Mouse (Mus musculus) spleen, adult 12 weeks (tissue): ENCODE measurements around the gene Lgals7.
"Not testable (repeated sequence)": the region's sequence is repeated elsewhere in the genome, so short reads cannot be mapped to it uniquely, and the experiment has no call there.

Source experiments
- DNase-seq: peaks from one replicate; pipeline ENCODE4 v3.0.0; 2022; ENCODE audit warnings: low spot score

The Lgals7 gene

GRCm38 (mm10) chr7:28877856-28878255 lies 14.2 kb downstream of the Lgals7 start:
- DNase-seq = no peak

DNA sequence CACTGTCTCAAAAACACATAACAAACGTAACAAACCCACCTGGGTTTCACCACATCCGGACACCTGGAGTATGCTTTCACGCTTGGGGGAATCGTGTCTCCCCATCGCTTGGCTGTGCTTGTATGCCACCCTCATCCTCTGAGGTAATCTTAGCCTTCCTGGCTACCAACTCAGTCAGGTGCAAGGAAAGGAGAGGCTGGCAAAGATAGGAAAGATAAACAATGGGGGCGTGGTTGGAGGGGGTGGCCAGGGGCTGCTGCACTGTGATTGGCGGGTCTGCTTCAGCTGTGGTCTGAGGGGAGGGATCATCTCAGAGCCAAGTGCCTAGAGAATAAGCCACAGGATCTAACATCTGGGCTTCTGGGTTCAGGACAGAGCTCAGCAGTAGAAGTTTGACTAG lies 16.0 kb downstream of the Lgals7 start:
- DNase-seq = no peak

DNA sequence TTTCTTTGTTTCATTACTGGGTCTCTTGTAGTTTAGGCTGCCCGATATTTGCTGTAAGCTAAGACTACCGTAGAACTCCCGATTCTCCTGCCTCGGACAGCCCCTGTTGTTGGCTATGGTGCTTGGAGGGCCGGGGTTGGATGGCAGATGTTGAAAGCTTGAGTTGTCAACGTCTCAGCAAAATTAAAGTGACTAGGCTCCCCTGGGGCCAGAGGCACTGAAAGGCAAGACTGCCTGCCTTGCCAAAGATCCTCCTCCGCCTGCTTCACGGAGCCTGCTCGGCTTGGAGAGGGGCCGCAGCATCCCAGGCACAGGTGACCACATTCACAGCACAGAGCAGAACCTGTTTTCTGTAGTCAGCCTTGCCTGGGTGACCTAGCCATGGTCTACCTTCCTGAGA lies 16.9 kb downstream of the Lgals7 start:
- no peak for DNase-seq

DNA sequence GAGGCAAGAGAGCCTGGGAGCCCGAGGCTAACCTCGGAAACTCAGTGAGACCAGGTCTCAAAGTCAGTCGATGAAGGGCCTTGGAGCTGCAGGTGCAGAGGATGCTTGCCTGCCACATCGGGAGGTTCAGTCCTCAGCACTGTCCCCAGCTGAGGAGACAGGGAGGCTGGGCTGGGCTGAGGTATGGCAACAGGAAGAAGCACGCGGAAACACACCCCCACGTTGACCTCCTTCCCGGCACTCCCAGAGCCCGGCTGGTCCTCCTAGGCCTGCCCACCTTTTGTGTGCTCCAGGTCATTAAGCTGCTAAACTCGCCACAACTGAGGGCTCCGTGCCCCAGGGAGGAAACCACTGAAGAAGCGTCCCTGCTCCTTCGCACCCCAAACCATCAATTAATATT lies 17.5 kb downstream of the Lgals7 start, which contains the start of gene Capn12:
TSS of gene Capn12 (plus strand) at position 224 of the 400 bp plus-strand sequence.
- no peak for DNase-seq

DNA sequence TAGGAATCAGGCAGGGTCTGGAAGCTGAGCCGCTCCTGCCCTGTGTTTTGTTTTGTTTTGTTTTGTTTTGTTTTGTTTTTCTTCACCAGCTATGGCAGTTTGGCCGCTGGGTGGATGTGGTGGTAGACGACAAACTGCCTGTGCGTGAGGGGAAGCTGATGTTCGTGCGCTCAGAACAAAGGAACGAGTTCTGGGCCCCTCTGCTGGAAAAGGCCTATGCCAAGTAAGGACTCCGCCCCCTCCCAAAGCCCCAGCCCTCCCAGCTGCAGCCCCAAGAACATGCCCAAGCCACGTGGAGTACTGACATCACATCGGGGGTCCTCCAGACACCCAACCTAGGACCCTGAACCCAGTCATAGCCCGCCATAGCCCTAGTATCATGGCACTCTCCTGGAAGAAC lies 19.4 kb downstream of the Lgals7 start:
- no peak for DNase-seq

DNA sequence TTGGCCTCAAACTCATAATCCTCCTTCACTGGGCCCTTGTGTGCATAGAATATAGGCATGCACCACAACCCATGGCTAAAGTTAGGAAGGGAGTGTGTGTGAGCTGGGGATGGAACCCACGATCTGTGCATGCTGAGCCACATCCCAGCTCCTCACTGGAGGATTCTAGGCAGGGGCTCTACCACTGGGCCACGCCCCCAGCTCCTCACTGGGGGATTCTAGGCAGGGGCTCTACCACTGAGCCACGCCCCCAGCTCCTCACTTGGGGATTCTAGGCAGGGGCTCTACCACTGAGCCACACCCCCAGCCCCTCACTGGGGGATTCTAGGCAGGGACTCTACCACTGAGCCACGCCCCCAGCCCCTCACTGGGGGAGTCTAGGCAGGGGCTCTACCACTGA lies 20.1 kb downstream of the Lgals7 start:
- DNase-seq = not testable (repeated sequence)

DNA sequence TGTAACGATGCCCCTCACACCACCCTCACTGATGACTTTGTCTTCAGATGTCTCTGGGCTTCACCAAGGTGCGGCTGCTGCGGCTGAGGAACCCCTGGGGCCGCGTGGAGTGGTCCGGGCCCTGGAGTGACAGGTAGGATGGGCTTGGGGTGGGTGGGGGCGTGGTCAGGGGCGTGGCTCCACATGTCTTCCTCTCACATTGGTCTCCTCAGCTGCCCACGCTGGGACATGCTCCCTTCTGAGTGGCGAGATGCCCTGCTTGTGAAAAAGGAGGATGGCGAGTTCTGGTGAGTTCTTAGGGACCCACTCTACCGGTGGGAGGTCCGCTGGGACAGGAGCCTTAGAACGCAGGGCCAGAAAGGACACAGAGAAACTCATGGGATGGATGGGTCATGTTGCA lies 22.8 kb downstream of the Lgals7 start:
- no peak for DNase-seq

GRCm38 (mm10) chr7:28888701-28889161 lies 25.1 kb downstream of the Lgals7 start:
- no peak for DNase-seq

- DNase-seq = no peak
Measured at GRCm38 (mm10) chr7:28892601-28893000, 28.9 kb downstream of the Lgals7 start.

- DNase-seq = no peak
Measured at GRCm38 (mm10) chr7:28893643-28894265, 30.1 kb downstream of the Lgals7 start.

GRCm38 (mm10) chr7:28894942-28895341 lies 31.3 kb downstream of the Lgals7 start:
- DNase-seq = no peak

GRCm38 (mm10) chr7:28897661-28898060 lies 34.0 kb downstream of the Lgals7 start:
- DNase-seq = no peak

DNA sequence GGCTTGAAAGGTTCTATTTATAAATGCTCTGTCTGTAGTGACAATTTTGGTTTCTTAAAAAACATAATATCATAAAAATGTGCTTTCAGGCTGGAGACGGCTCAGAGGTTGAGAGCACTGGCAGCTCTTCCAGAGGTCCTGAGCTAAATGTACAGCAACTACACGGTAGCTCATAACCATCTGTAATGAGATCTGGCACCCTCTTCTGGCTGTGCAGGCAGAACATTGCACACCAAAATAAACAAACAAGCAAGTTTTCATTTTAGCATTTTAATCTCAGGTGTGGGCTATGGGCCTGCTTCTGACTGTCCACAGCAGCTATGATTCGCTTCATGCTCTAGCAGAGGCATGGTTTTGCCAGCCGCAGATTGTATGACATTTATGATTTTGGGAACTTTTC lies 36.3 kb downstream of the Lgals7 start:
- DNase-seq = no peak

DNA sequence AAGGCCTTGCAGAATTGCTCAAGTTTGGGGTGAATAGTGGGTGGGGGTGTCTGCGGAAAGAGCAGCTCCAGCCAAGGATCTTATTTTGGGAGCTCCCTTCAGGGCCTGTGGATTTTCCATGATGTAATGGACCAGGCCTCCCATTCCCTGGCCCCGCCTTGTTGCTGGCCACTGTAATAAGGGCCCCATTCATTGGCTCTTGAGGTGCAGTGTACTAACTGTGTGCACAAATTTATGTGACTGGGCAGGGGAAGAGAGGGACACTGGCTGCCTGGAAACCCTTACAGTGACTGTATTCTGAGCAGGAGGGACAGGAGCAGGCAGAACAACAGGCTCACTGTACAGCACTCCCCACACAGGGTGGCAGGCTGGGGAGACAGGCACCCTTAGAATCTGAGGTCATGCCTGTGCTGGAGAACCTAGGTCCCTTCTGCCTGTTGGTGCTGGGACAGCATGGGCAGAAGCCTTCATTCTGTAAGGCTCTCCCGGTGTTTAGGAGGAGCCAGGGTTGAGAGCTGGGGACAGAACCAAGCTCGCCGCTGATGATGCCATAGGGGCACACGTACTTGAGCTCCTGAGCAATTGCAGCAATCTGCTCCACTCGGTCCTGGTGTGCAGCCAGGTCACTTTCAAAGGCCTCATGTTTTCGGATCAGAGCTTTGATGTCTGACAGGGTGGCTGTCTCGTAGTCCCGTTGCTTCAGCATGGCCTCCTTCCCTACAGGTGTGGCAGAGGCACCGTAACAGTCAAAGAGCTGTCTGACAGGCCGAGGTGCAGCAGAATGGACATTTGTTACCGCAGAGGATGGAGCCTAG lies 37.9 kb downstream of the Lgals7 start:
- no peak for DNase-seq

GRCm38 (mm10) chr7:28902180-28902579 lies 38.5 kb downstream of the Lgals7 start:
- no peak for DNase-seq

DNA sequence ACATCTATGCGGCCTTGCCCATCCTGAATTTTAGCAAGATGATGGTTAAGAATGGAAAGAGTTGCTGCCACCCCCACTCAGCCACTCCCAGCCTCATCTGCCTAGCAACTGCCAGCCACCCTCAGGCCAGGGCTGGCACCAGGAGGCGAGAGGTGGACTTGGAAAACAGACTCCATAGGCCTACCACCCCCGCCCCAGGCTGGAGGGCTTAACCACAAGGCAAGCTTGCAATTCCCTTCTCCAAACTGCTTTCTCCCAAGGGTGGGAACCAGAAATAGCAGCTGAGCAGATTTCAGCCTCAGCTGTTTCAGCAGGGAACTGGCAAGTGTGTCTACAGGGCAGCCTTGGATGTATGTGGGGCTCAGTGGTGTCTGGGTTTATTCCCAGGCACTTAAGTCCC lies 39.2 kb downstream of the Lgals7 start:
- no peak for DNase-seq

GRCm38 (mm10) chr7:28903778-28904177 lies 40.1 kb downstream of the Lgals7 start:
- no peak for DNase-seq

DNA sequence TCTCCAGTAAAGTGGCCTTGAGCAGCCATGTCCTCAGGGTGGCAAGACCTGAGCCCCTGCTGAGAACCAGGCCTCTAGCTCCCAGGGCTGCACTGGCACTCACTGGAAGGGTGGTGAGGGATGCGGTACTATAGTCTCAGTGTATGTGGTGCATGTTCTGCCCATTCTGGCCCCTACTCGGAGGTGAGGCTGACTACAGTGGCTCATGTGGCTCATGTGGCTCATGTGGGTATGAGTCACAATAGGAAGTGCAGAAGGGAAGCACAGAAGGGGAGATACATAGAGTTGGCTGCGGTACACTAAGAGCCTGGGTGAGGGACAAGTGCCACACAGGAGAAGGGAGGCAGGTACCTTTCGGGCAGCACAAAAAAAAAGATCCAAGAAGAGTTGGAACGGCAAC lies 43.5 kb downstream of the Lgals7 start:
- no peak for DNase-seq

DNA sequence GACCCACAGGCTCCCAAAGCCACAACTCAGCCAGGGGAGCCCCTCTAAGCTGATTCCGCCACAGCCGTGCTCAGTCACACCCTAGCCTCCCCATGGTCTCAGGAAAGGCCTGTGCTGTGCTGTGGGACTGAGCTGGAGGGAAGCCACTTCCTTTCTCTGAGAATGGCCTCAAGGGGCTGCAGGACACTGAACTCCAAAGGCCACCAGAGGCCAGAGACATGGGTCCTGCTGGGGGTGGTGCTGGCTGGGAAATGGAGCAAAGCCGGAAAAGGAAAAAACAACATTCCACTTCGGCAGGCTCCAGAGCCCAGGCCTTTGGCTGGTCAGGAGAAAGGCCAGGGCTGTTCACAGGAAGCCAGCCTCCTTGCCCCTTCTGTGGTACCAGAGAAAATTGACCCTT lies 48.0 kb downstream of the Lgals7 start:
- DNase-seq = no peak

GRCm38 (mm10) chr7:28913171-28913570 lies 49.5 kb downstream of the Lgals7 start:
- DNase-seq = no peak
